Mouse (Mus musculus) C2C12 (cell line): ENCODE results near the gene Cela2a. TPM values are rescaled to one million over a fixed set of nuclear protein-coding genes. Genes with fewer than 3 reads are reported as not detected.

Source experiments
- H3K27me3 ChIP-seq: one replicate; pipeline ENCODE4 v1.6.1; 2011; ENCODE audit not compliant: control insufficient read depth, insufficient read depth, insufficient read length
- H3K36me3 ChIP-seq: one replicate; pipeline ENCODE4 v1.6.1; 2011; ENCODE audit not compliant: control insufficient read depth, insufficient read depth
- H3K4me3 ChIP-seq: one replicate; pipeline ENCODE4 v1.5.1; 2011; ENCODE audit warnings: mild to moderate bottlenecking, control low read depth; ENCODE audit not compliant: poor library complexity, insufficient read depth, severe bottlenecking
- H3K79me2 ChIP-seq: one replicate; pipeline ENCODE4 v1.6.1; 2011; ENCODE audit not compliant: control insufficient read depth, insufficient read depth
- H3K79me3 ChIP-seq: one replicate; pipeline ENCODE4 v1.6.1; 2011; ENCODE audit warnings: low read depth, control low read depth
- H3ac ChIP-seq: one replicate; pipeline ENCODE3; 2011; ENCODE audit warnings: low read depth; ENCODE audit not compliant: control insufficient read depth, insufficient read length
- CEBPB ChIP-seq: IDR thresholded peaks from one replicate; pipeline ENCODE4 v1.6.1; 2011; ENCODE audit warnings: low read depth, mild to moderate bottlenecking, control low read depth, moderate library complexity
- CTCF ChIP-seq: IDR thresholded peaks from one replicate; pipeline ENCODE4 v1.5.1; 2011; ENCODE audit not compliant: control insufficient read depth, insufficient read depth, insufficient read length
- FOSL1 ChIP-seq: IDR thresholded peaks from one replicate; pipeline ENCODE4 v1.8.0; 2011; ENCODE audit warnings: mild to moderate bottlenecking, low read length; ENCODE audit not compliant: poor library complexity, insufficient read depth, severe bottlenecking
- MAX ChIP-seq: IDR thresholded peaks from one replicate; pipeline ENCODE4 v1.6.1; 2011; ENCODE audit warnings: mild to moderate bottlenecking, control low read depth
- MYOD1 ChIP-seq: IDR thresholded peaks from one replicate; pipeline ENCODE4 v1.6.1; 2011; ENCODE audit warnings: low read depth; ENCODE audit not compliant: control insufficient read depth, insufficient read length
- MYOG ChIP-seq: IDR thresholded peaks from one replicate; pipeline ENCODE4 v1.6.1; 2011; ENCODE audit not compliant: control insufficient read depth, insufficient read length; ENCODE audit errors: extremely low read depth
- USF1 ChIP-seq: IDR thresholded peaks from one replicate; pipeline ENCODE4 v1.6.1; 2011; ENCODE audit warnings: low read depth, mild to moderate bottlenecking, control low read depth, moderate library complexity
- polyA plus RNA-seq: library from polyadenylated mRNA; unstranded; fragments of >200 nt; fragmentation: generic; extraction: Trizol; gene quantifications from one replicate; pipeline ENCODE4 v1.2.1, GENCODE M21; 2012; ENCODE audit warnings: missing spikeins

Cela2a gene
- polyA plus RNA-seq, 1 experiment = not detected

DNA sequence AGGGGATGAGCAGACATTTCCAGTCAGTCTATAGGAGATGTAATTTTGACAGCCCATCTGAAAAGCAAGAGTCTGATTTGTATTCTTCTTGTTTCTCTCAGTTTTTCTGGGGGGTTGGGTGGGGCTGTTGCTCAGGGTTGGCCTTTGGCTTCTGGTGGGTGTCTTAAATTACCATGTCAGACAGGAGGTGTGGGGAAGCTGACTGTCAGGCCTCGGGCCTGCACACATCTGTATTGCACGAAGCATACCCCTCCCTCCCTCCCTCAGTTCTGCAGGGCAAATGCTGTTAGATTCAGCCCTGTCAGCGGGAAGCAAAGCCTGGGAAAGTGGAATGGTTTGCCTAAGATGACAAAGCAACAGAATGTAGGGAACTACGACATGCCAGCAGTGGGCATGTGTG lies 29.0 kb downstream of the Cela2a start:
- Histone ChIP-seq H3K27me3 (no peaks in the 10 kb centered on the region), H3K4me3 (no peak overlapping the region), H3ac (no peak overlapping the region), H3K36me3 (peaks cover 4% of the 10 kb centered on the region), H3K79me2 (peaks cover 11% of the 10 kb centered on the region), H3K79me3 (peaks cover 2% of the 10 kb centered on the region)
- no peak for TF ChIP-seq CEBPB
- TF ChIP-seq USF1 = no peak
- TF ChIP-seq FOSL1 = no peak
- TF ChIP-seq MYOG = no peak
- no peak for TF ChIP-seq MAX
- no peak for TF ChIP-seq CTCF
- TF ChIP-seq MYOD1 = no peak

DNA sequence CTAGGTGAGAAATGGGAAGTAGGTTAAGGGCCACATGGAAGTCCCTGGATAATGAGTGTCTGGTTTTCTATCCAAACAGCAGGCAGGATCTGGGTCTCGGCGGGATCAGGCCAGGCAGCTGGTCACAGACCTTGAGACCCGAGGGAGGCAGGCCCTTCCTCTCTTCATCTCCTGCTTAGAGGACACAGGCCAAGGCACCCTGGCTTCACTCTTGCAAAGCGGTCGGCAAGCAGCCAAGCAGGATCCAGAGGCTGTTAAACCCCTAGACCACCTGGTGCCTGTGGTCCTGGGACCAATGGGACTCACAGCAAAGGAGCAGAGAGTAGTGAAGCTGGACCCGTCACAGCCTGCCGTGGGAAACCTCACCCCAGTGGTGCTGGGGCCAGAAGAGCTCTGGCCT lies 29.6 kb downstream of the Cela2a start:
- H3K36me3 ChIP-seq = peaks cover 4% of the 10 kb centered on the region
- H3K79me3 ChIP-seq = peaks cover 2% of the 10 kb centered on the region
- no peak overlapping the region for H3K4me3 ChIP-seq
- no peak overlapping the region for H3ac ChIP-seq
- peaks cover 11% of the 10 kb centered on the region for H3K79me2 ChIP-seq
- TF ChIP-seq MYOD1 = no peak
- TF ChIP-seq MYOG = no peak
- no peak for TF ChIP-seq MAX
- no peak for TF ChIP-seq CTCF
- TF ChIP-seq CEBPB = no peak
- TF ChIP-seq FOSL1 = no peak
- TF ChIP-seq USF1 = no peak
- H3K27me3 ChIP-seq = no peaks in the 10 kb centered on the region

DNA sequence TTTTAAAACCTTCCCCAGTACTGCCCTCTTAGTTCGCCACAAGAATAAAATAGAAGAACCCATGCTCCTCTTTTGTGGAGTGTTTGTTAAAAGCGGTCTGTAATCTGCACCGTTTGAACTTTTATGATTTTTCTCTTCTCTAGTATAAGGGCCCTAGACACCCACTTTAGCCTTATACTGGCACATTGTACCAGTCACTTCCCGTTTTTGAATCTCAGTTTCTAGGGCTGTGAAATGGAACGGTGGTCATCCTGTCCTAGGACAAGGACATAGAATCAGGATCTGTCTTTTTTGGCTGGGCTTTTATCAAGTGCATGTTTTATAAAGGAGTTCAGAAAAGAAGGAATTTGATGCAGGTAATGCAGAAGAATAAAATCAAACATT lies 31.8 kb downstream of the Cela2a start:
- H3K79me2 ChIP-seq = peaks cover 20% of the 10 kb centered on the region
- peak overlapping the region; percentile 85 for H3ac ChIP-seq
- peaks cover 4% of the 10 kb centered on the region for H3K36me3 ChIP-seq
- no peaks in the 10 kb centered on the region for H3K27me3 ChIP-seq
- peak overlapping the region; percentile 62 for H3K4me3 ChIP-seq
- peaks cover 2% of the 10 kb centered on the region for H3K79me3 ChIP-seq
- TF ChIP-seq MAX = no peak
- TF ChIP-seq USF1 = no peak
- TF ChIP-seq CEBPB = no peak
- TF ChIP-seq CTCF = no peak
- no peak for TF ChIP-seq MYOG

DNA sequence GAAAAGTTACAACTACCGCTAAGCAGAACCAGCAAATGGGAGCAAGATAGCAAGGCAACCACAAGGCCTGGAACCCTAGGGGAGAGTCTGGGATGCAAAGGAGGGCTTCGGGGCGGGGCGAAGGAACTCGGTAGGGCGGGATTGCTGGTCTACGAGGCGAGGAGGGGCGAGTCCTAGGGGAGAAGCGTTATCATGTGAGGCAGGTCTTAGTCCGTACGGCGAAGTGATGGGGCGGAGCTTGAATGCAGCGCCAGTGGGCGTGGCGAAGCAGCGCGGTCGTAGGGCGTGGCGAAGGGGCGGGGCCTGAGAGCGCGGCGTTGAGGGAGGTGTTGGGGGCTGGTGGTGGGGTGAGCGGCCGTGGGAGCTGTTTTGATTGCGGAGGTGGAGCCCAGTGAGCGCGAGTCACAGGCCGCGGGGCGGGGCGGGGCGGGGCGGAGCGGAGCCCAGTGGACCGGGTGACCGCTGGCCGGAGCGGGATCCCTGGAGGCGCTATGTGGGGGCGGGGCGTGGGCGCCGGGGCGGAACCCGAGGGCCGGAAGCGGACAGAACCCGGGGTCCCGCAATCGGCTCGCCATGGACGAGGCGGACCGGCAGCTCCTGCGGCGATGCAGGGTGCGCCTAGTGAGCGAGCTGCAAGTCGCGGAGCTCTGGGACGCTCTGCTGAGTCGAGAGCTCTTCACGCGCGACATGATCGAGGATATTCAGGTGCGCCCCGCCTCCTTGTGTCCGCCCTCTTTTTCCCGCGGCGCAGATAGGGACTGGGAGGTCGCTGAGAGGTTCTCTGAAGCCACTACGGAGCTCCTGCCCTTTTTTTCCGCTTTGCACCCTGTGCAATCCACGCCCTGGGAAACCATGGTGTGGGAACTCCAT lies 32.4 kb downstream of the Cela2a start, which contains the start of gene Casp9:
Gene Casp9, plus strand, starts transcription at position 331 of the 870 bp plus-strand sequence.
- peaks cover 2% of the 10 kb centered on the region for H3K79me3 ChIP-seq
- H3ac ChIP-seq = peak within 1 kb of the TSS; percentile 85
- peak within 1 kb of the TSS; percentile 62 for H3K4me3 ChIP-seq
- no peaks in the 10 kb centered on the region for H3K27me3 ChIP-seq
- peaks cover 20% of the 10 kb centered on the region for H3K79me2 ChIP-seq
- peaks cover 4% of the 10 kb centered on the region for H3K36me3 ChIP-seq
- TF ChIP-seq MYOD1 = no peak
- no peak for TF ChIP-seq MYOG
- no peak for TF ChIP-seq USF1
- no peak for TF ChIP-seq MAX
- TF ChIP-seq CEBPB = no peak
- no peak for TF ChIP-seq FOSL1
- no peak for TF ChIP-seq CTCF

DNA sequence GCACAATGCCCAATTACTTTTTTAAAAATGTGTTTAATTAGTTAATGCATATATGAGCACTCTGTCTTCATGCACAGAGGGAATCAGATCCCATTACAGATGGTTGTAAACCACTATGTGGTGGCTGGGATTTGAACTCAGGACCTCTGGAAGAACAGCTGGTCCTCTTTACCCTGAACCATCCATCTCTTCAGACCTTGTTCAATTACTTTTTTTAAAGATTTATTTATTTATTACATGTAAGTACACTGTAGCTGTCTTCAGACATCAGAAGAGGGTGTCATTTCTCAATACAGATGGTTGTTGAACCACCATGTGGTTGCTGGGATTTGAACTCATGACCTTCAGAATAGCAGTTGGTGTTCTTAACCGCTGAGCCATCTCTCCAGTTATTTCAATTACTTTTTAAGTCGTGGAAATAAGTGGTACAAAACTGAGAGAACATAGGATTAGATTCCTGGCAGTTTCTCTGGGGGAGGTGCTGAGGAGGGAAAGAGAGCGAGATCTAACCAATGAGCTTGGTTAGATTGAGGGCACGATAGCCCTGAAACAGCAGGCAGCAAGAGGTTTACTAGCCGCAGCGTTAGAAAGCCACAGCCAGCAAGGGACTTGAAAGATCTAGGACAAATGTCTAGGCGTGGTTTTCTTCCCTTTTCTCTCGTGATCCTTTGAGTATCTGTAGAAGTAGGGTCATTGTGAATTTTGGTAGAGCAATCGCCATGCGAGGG lies 33.2 kb downstream of the Cela2a start:
- no peak overlapping the region for H3K4me3 ChIP-seq
- H3K36me3 ChIP-seq = peaks cover 4% of the 10 kb centered on the region
- TF ChIP-seq USF1 (no peak), MYOG (no peak), CEBPB (no peak), FOSL1 (no peak), MYOD1 (no peak), CTCF (no peak), MAX (no peak)
- H3K79me2 ChIP-seq = peaks cover 20% of the 10 kb centered on the region
- peaks cover 2% of the 10 kb centered on the region for H3K79me3 ChIP-seq
- H3ac ChIP-seq = peak overlapping the region; percentile 1
- H3K27me3 ChIP-seq = no peaks in the 10 kb centered on the region
